Mouse (Mus musculus) midbrain, embryonic 13.5 days (tissue): Measurements from ENCODE around the gene Btbd35f25. TPM values are rescaled to one million over a fixed set of nuclear protein-coding genes. Genes with fewer than 3 reads are reported as not detected.
"Not testable (repeated sequence)": the region's sequence is repeated elsewhere in the genome, so short reads cannot be mapped to it uniquely, and the experiment has no call there.

Experiments used
- ATAC-seq: fragments of 200-750 bp; cut with Nextera tagmentation; 2 replicates; pipeline ENCODE4 v1.8.0; 2017; ENCODE audit warnings: mild to moderate bottlenecking, moderate TSS enrichment, moderate library complexity
- H3K27ac ChIP-seq: fragments of 300-500 bp; sonication (generic); 2 replicates; pipeline ENCODE4 v1.5.1; 2015; ENCODE audit warnings: inconsistent platforms, mild to moderate bottlenecking, moderate library complexity
- H3K27me3 ChIP-seq: fragments of 300-500 bp; sonication (generic); 2 replicates; pipeline ENCODE4 v1.6.1; 2015; ENCODE audit warnings: mild to moderate bottlenecking, inconsistent platforms
- H3K36me3 ChIP-seq: fragments of 300-500 bp; sonication (generic); 2 replicates; pipeline ENCODE4 v1.6.1; 2015; ENCODE audit warnings: mild to moderate bottlenecking, inconsistent platforms
- H3K4me1 ChIP-seq: fragments of 300-500 bp; sonication (generic); replicated peaks from 2 replicates; pipeline ENCODE4 v1.6.1; 2015; ENCODE audit warnings: inconsistent platforms
- H3K4me2 ChIP-seq: fragments of 300-500 bp; sonication (generic); replicated peaks from 2 replicates; pipeline ENCODE4 v1.6.1; 2015; ENCODE audit warnings: moderate library complexity, mild to moderate bottlenecking, inconsistent platforms
- H3K4me3 ChIP-seq: fragments of 300-500 bp; sonication (generic); replicated peaks from 2 replicates; pipeline ENCODE4 v1.5.1; 2015; ENCODE audit warnings: mild to moderate bottlenecking, inconsistent platforms
- H3K9ac ChIP-seq: fragments of 300-500 bp; sonication (generic); replicated peaks from 2 replicates; pipeline ENCODE4 v1.6.1; 2015; ENCODE audit warnings: mild to moderate bottlenecking, inconsistent platforms
- H3K9me3 ChIP-seq: fragments of 300-500 bp; sonication (generic); 2 replicates; pipeline ENCODE4 v1.6.1; 2016; ENCODE audit warnings: mild to moderate bottlenecking, inconsistent platforms
- WGBS: fragments of 180-500 bp; shearing (Covaris S2); methylation state at CpG from one replicate; pipeline ENCODE4 v1.1.7; 2015; 5-methylcytosine and 5-hydroxymethylcytosine counted together
- polyA plus RNA-seq: library from polyadenylated mRNA; unstranded; fragments of >200 nt; fragmentation: Nextera tagmentation; extraction: Ambion mirVana; gene quantifications from 2 replicates; pipeline ENCODE4 v1.2.1, GENCODE M21; 2015

Btbd35f25 gene
- not detected in 2 replicates for polyA plus RNA-seq

- H3K4me3 ChIP-seq, H3K4me2 ChIP-seq, H3K9me3 ChIP-seq, H3K36me3 ChIP-seq, H3K27me3 ChIP-seq, H3K4me1 ChIP-seq, H3K9ac ChIP-seq, H3K27ac ChIP-seq, ATAC-seq: not testable (repeated sequence)
- 85% methylated on average over 4 of the region's 4 CpGs for WGBS
Observed at GRCm38 (mm10) chrX:31717056-31717455, at the start of gene Btbd35f25. Gene Btbd35f25, minus strand, starts transcription at chrX:31717156.

DNA sequence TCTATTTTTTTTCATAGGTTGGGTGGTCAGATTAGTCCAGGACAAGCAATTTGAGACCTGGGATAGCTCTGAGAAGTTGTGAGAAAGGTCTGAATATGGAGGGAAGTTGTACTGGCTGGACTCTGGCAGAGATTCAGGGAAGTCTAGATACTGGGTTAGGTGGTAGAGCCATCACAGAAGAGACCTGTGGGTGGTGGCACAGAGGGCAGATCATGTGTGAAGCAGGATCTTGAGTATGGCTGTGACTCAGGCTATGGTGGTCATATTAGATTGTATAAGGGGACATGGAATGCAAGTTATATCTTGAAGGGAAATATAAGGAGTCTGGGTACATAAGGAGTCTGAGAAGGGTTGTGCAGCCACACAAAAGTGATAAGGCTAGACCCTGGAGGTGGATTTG is 49.3 kb upstream of the Btbd35f25 start:
- no peak overlapping the region for H3K9ac ChIP-seq
- peaks cover 90% of the 10 kb centered on the region for H3K9me3 ChIP-seq
- ATAC-seq, result no peak
- H3K4me3 ChIP-seq, result no peak overlapping the region
- H3K4me1 ChIP-seq, result no peaks in the 10 kb centered on the region
- no peak overlapping the region for H3K27ac ChIP-seq
- no peaks in the 10 kb centered on the region for H3K27me3 ChIP-seq
- no peaks in the 10 kb centered on the region for H3K36me3 ChIP-seq
- H3K4me2 ChIP-seq, result no peak overlapping the region

- H3K27me3 ChIP-seq, result no peaks in the 10 kb centered on the region
- H3K9me3 ChIP-seq, result peaks cover 87% of the 10 kb centered on the region
- no peak overlapping the region for H3K27ac ChIP-seq
- no peak overlapping the region for H3K4me3 ChIP-seq
- ATAC-seq, result no peak
- no peaks in the 10 kb centered on the region for H3K4me1 ChIP-seq
- H3K9ac ChIP-seq, result no peak overlapping the region
- H3K4me2 ChIP-seq, result no peak overlapping the region
- 92% methylated on average over 1 of the region's 1 CpGs for WGBS
- no peaks in the 10 kb centered on the region for H3K36me3 ChIP-seq
Observed at GRCm38 (mm10) chrX:31764001-31764400, 47.0 kb upstream of the Btbd35f25 start.

GRCm38 (mm10) chrX:31745079-31745478 is 28.1 kb upstream of the Btbd35f25 start:
- H3K36me3 ChIP-seq, result no peaks in the 10 kb centered on the region
- H3K27me3 ChIP-seq, result no peaks in the 10 kb centered on the region
- H3K9ac ChIP-seq, result no peak overlapping the region
- ATAC-seq, result no peak
- no peak overlapping the region for H3K4me2 ChIP-seq
- peaks cover 65% of the 10 kb centered on the region for H3K9me3 ChIP-seq
- 84% methylated on average over 10 of the region's 10 CpGs for WGBS
- H3K4me3 ChIP-seq, result no peak overlapping the region
- no peak overlapping the region for H3K27ac ChIP-seq
- H3K4me1 ChIP-seq, result no peaks in the 10 kb centered on the region

DNA sequence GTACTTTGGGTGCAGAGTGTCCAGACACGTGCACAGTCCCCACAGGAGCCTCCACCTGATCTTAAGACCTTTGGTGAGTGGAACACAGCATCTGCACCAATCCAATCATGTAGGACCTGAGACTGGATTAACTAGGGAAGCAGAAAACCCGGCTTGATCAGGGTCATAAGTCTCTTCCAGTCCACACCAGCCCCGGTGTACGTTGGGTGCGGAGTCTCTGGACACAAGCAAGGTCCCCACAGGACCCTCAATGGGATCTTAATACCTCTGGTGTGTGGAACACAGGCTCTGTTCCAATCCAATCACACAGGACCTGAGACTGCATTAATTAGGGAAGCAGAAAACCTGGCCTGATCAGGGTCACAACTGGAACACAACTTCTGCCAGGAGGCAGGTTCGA is 20.0 kb upstream of the Btbd35f25 start:
- Histone ChIP-seq H3K27me3 (no peaks in the 10 kb centered on the region), H3K4me1 (no peaks in the 10 kb centered on the region), H3K9me3 (peaks cover 44% of the 10 kb centered on the region), H3K36me3 (no peaks in the 10 kb centered on the region), H3K4me2 (no peak overlapping the region), H3K27ac (no peak overlapping the region), H3K4me3 (no peak overlapping the region), H3K9ac (no peak overlapping the region)
- WGBS, result 75% methylated on average over 6 of the region's 6 CpGs
- peak; percentile 53; the same call in 1 of the 2 replicates for ATAC-seq

Other genes starting within 250 kb of the Btbd35f25 start
- not detected in 2 replicates for gene Gm21883, start 142.9 kb downstream of the Btbd35f25 start, polyA plus RNA-seq
- gene Spin2e, start 98.2 kb downstream of the Btbd35f25 start, polyA plus RNA-seq, result not detected in 2 replicates
- gene Gm21637, start 244.9 kb upstream of the Btbd35f25 start, polyA plus RNA-seq, result not detected in 2 replicates